8 mouse cellular contexts compared by ENCODE assay signal in the genomic region with DNA sequence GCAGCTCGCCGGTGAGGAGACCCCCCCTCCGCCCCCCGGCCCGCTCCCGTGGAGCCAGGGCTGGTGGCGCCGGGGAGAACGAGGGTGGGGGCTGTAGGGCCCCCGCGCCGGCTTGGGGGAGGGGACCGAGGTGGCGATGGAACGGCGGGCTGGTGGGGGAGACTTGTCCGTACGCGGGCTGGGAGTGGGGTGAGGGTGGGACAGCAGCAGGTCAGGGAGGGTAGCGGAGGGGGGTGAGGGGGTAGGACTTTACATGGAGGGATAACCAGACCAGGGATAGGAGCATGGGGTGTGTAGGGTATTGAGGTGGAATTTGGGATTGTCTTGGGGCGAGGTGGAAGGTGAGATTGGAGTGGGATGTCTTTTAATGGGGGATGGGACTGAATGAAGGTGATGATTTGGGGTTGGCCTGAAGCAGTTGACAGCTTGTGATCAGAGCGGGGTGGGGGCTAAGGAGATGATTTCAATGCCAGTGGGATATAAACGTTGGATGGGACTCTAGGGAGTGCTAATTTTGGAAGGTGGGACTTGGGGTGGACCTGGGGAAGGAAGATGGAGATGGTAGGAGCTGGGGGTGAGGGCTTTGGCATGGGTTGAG. TPM values are rescaled to one million over a fixed set of nuclear protein-coding genes. Genes with fewer than 3 reads are reported as not detected.
DNase-seq lines count a peak whose midpoint lies in the region; ATAC-seq and TF ChIP-seq lines count a peak whose summit lies in the region.

No protein-coding gene starts in this region.

- no peaks in the 10 kb centered on the region for H3K27me3 ChIP-seq in heart, adult 2 months (ENCODE audit: control insufficient read depth, insufficient read depth, low read length)
- H3K27me3 ChIP-seq in thymus, adult 2 months (ENCODE audit: control insufficient read depth, insufficient read depth, low read length) = no peaks in the 10 kb centered on the region
- H3K27me3 ChIP-seq in intestine, embryonic 15.5 days (replicated peaks) = no peaks in the 10 kb centered on the region
- H3K27me3 ChIP-seq in midbrain, embryonic 16.5 days (ENCODE audit: control insufficient read depth, insufficient read depth, low read depth, low read length) = no peaks in the 10 kb centered on the region

- WGBS in heart, adult 2 months = 2% methylated on average over 23 of the region's 23 CpGs
- 4% methylated on average over 23 of the region's 23 CpGs for WGBS in thymus, adult 2 months
- under 1% methylated on average over 23 of the region's 23 CpGs for WGBS in intestine, embryonic 15.5 days
- under 1% methylated on average over 20 of the region's 23 CpGs for WGBS in midbrain, embryonic 16.5 days

- H3K4me1 ChIP-seq in heart, adult 2 months (ENCODE audit: control insufficient read depth, insufficient read depth, low read length) = peaks cover 4% of the 10 kb centered on the region
- peaks cover 5% of the 10 kb centered on the region for H3K4me1 ChIP-seq in thymus, adult 2 months (replicated peaks; ENCODE audit: control insufficient read depth, insufficient read depth, low read length)
- H3K4me1 ChIP-seq in intestine, embryonic 15.5 days (replicated peaks) = peaks cover 13% of the 10 kb centered on the region
- peaks cover 19% of the 10 kb centered on the region for H3K4me1 ChIP-seq in midbrain, embryonic 16.5 days (ENCODE audit: control insufficient read depth, insufficient read depth, low read length)

- ATAC-seq in intestine, embryonic 15.5 days = no peak; the same call in 1 of the 2 replicates
- ATAC-seq in midbrain, embryonic 16.5 days = peak; percentile 52

- no peaks in the 10 kb centered on the region; the same call in 1 of the 2 replicates for H3K79me2 ChIP-seq in heart, adult 2 months (replicated peaks; ENCODE audit: control insufficient read depth, insufficient read depth, low read length)

- TF ChIP-seq POLR2A in heart, adult 2 months (IDR thresholded peaks at IDR 0.05; ENCODE audit: insufficient read depth, low read depth, low read length) = no peak
- no peak for TF ChIP-seq POLR2A in thymus, adult 2 months (IDR thresholded peaks at IDR 0.05; ENCODE audit: control insufficient read depth, extremely low read depth, insufficient read depth, low read length, poor library complexity)

- peak overlapping the region; percentile 80 for H3K9ac ChIP-seq in heart, adult 2 months (ENCODE audit: low read depth, low read length)
- H3K9ac ChIP-seq in intestine, embryonic 15.5 days = peak overlapping the region; percentile 92
- peak overlapping the region; percentile 98 for H3K9ac ChIP-seq in midbrain, embryonic 16.5 days (ENCODE audit: low read depth, low read length)

- H3K36me3 ChIP-seq in heart, adult 2 months (ENCODE audit: control insufficient read depth, insufficient read depth, low read length) = no peaks in the 10 kb centered on the region; the same call in 1 of the 2 replicates
- no peaks in the 10 kb centered on the region for H3K36me3 ChIP-seq in thymus, adult 2 months (ENCODE audit: control insufficient read depth, insufficient read depth, low read length)
- H3K36me3 ChIP-seq in intestine, embryonic 15.5 days = no peaks in the 10 kb centered on the region
- no peaks in the 10 kb centered on the region for H3K36me3 ChIP-seq in midbrain, embryonic 16.5 days (ENCODE audit: control insufficient read depth, insufficient read depth, low read length)

- no peak for TF ChIP-seq CTCF in heart, adult 2 months (IDR thresholded peaks at IDR 0.05)
- no peak for TF ChIP-seq CTCF in thymus, adult 2 months (IDR thresholded peaks at IDR 0.05; ENCODE audit: borderline replicate concordance, control insufficient read depth, extremely low read depth, insufficient read depth, low read length, poor library complexity)

- DNase-seq in heart, adult 2 months = no peak
- DNase-seq in heart, postnatal 14 days = no peak
- DNase-seq in thymus, adult 2 months = no peak
- DNase-seq in thymus, postnatal 25 days = no peak
- DNase-seq in right cerebral cortex, adult 18-20 months = no peak
- no peak for DNase-seq in cerebellum, adult 8-10 months

- TF ChIP-seq EP300 in heart, adult 2 months (IDR thresholded peaks at IDR 0.05; ENCODE audit: insufficient read depth, low read depth, low read length) = no peak

- intact Hi-C loops in heart, adult 2 months (cut with DNase I) = loop anchor here (2.0 to 5.0 kb wide), 3 partner anchors 60 to 335 kb away; partner anchors contain the start of genes C2cd3 and Ppme1
- intact Hi-C loops in heart, postnatal 14 days (cut with DNase I) = loop anchor here (5.0 kb wide), 1 partner anchor 90 kb away; no protein-coding TSS in a partner anchor

- peak overlapping the region; percentile 96 for H3K4me3 ChIP-seq in heart, adult 2 months
- peak overlapping the region; percentile 71 for H3K4me3 ChIP-seq in thymus, adult 2 months (ENCODE audit: control insufficient read depth, insufficient read depth, low read length)
- H3K4me3 ChIP-seq in intestine, embryonic 15.5 days (replicated peaks) = peak overlapping the region; percentile 90
- peak overlapping the region; percentile 95 for H3K4me3 ChIP-seq in midbrain, embryonic 16.5 days (ENCODE audit: low read depth, low read length)

- peak overlapping the region; percentile 78 for H3K4me2 ChIP-seq in intestine, embryonic 15.5 days (replicated peaks)
- H3K4me2 ChIP-seq in midbrain, embryonic 16.5 days (ENCODE audit: low read length) = peak overlapping the region; percentile 68

- peak overlapping the region; percentile 97 for H3K27ac ChIP-seq in heart, adult 2 months
- no peak overlapping the region for H3K27ac ChIP-seq in thymus, adult 2 months (ENCODE audit: control insufficient read depth, insufficient read depth, low read length)
- H3K27ac ChIP-seq in intestine, embryonic 15.5 days = peak overlapping the region; percentile 97
- H3K27ac ChIP-seq in midbrain, embryonic 16.5 days (ENCODE audit: low read length) = peak overlapping the region; percentile 100

- H3K9me3 ChIP-seq in intestine, embryonic 15.5 days = no peaks in the 10 kb centered on the region
- no peaks in the 10 kb centered on the region for H3K9me3 ChIP-seq in midbrain, embryonic 16.5 days (replicated peaks; ENCODE audit: control insufficient read depth, low read length, poor library complexity, severe bottlenecking)

RNA-seq across cellular contexts. Expression of gene Fam168a, which starts 0.5 kb away (rescaled TPM):
- 10 to 100 TPM; 36.3 to 37.1 TPM for total RNA-seq in heart, adult 2 months (2021)
- polyA plus RNA-seq in heart, adult 2 months (2012; rRNA removed) = 39.8 and 52.6 TPM in 2 replicates
- 10 to 100 TPM; 46.6 to 50.7 TPM for total RNA-seq in heart, postnatal 14 days (2021)
- 144 and 178 TPM in 2 replicates for polyA plus RNA-seq in thymus, adult 2 months (2012; rRNA removed)
- polyA plus RNA-seq in intestine, embryonic 15.5 days (2015; fragmentation: Nextera tagmentation; extraction: Ambion mirVana) = 25.1 and 26.9 TPM in 2 replicates
- 100 and 104 TPM in 2 replicates for polyA plus RNA-seq in midbrain, embryonic 16.5 days (2015; fragmentation: Nextera tagmentation; extraction: Ambion mirVana)

RNA-seq across cellular contexts. Expression of gene Plekhb1, which starts 44.8 kb away (rescaled TPM):
- total RNA-seq in heart, adult 2 months (2021) = 1 to 10 TPM; 2.2 to 2.5 TPM
- 9.0 and 12.1 TPM in 2 replicates for polyA plus RNA-seq in heart, adult 2 months (2012; rRNA removed)
- 1 to 10 TPM; 1.8 to 2.3 TPM for total RNA-seq in heart, postnatal 14 days (2021)
- polyA plus RNA-seq in thymus, adult 2 months (2012; rRNA removed) = 70.5 and 82.2 TPM in 2 replicates
- 14.6 and 15.3 TPM in 2 replicates for polyA plus RNA-seq in intestine, embryonic 15.5 days (2015; fragmentation: Nextera tagmentation; extraction: Ambion mirVana)
- 9.7 and 17.4 TPM in 2 replicates for polyA plus RNA-seq in midbrain, embryonic 16.5 days (2015; fragmentation: Nextera tagmentation; extraction: Ambion mirVana)
